Mouse (Mus musculus) heart, embryonic 14.5 days (tissue): ENCODE measurements at regions not wholly inside any gene's neighbourhood (a gene's known extent, or its start where the extent isn't known, plus 50 kb on each side); places are given as distances from the start of the nearest gene placed in this dataset.

Experiments used
- ATAC-seq: fragments of 200-750 bp; cut with Nextera tagmentation; 2 replicates; pipeline ENCODE4 v1.8.0; 2017; ENCODE audit warnings: low read depth, moderate TSS enrichment; ENCODE audit not compliant: insufficient number of reproducible peaks, insufficient read depth, low FRiP score
- H3K27ac ChIP-seq, 2 experiments: fragments of 200-500 bp in 1 of 2; fragments of 300-500 bp in 1 of 2; sonication (generic) in 1 of 2; replicated peaks in 1 of 2; 2 replicates each; pipeline ENCODE4 v1.5.1; 2012 to 2014; ENCODE audit warnings: low read depth in 2 of 2, low read length in 2 of 2, control low read depth in 1 of 2, mild to moderate bottlenecking in 1 of 2, mixed read lengths in 1 of 2; ENCODE audit not compliant: control insufficient read depth in 1 of 2, insufficient read depth in 1 of 2
- H3K27me3 ChIP-seq: fragments of 300-500 bp; sonication (generic); 2 replicates; pipeline ENCODE4 v1.6.1; 2014; ENCODE audit warnings: mild to moderate bottlenecking, low read length, control low read depth; ENCODE audit not compliant: control insufficient read depth, insufficient read depth
- H3K36me3 ChIP-seq: fragments of 300-500 bp; sonication (generic); 2 replicates; pipeline ENCODE4 v1.6.1; 2014; ENCODE audit warnings: mild to moderate bottlenecking, control low read depth, low read length, mixed read lengths; ENCODE audit not compliant: control insufficient read depth, insufficient read depth
- H3K4me1 ChIP-seq, 2 experiments: fragments of 200-500 bp in 1 of 2; fragments of 300-500 bp in 1 of 2; sonication (generic) in 1 of 2; 2 replicates each; pipeline ENCODE4 v1.6.1; 2012 to 2014; ENCODE audit warnings: low read length in 2 of 2, control low read depth in 1 of 2, mixed read lengths in 1 of 2; ENCODE audit not compliant: control insufficient read depth in 2 of 2, insufficient read depth in 2 of 2
- H3K4me2 ChIP-seq: fragments of 300-500 bp; sonication (generic); 2 replicates; pipeline ENCODE4 v1.6.1; 2014; ENCODE audit warnings: mild to moderate bottlenecking, low read length
- H3K4me3 ChIP-seq, 2 experiments: fragments of 200-500 bp in 1 of 2; fragments of 300-500 bp in 1 of 2; sonication (generic) in 1 of 2; 2 replicates each; pipeline ENCODE4 v1.5.1; 2012 to 2014; ENCODE audit warnings: low read length in 2 of 2, mild to moderate bottlenecking in 2 of 2, control low read depth in 1 of 2, low read depth in 1 of 2, moderate library complexity in 1 of 2; ENCODE audit not compliant: control insufficient read depth in 1 of 2, insufficient read depth in 1 of 2
- H3K9ac ChIP-seq: fragments of 300-500 bp; sonication (generic); 2 replicates; pipeline ENCODE4 v1.6.1; 2014; ENCODE audit warnings: mild to moderate bottlenecking, low read length
- H3K9me3 ChIP-seq: fragments of 300-500 bp; sonication (generic); 2 replicates; pipeline ENCODE4 v1.6.1; 2016; ENCODE audit warnings: low read length, control low read depth; ENCODE audit not compliant: control insufficient read depth
- WGBS: fragments of 180-500 bp; shearing (Covaris S2); extraction: QIAGEN DNeasy Blood & Tissue Kit; methylation state at CpG from one replicate; pipeline ENCODE4 v1.1.7; 2014; 5-methylcytosine and 5-hydroxymethylcytosine counted together

DNA sequence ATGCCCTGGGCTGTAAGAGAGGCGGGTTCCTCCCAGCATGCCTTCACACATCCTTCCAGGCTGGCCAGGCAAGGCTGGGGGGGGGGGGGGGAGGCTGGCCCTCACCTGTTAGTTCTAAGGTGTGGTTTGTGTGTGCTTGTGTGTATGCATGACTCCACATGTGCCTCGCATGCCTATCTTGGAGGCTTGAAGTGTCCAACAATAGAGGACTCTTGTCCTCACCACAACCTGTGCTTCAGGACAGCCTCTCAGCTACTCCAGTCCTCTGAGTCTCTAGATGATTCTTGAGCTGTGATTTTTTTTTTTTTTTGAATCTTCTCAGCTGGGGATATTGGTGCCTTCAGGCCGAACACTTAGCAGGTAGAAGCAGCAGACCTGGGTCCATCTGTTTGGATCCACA lies 50.2 kb upstream of the Lrpap1 start:
- Histone ChIP-seq H3K4me1 (peaks cover 21 to 27% of the 10 kb centered on the region in 2 experiments), H3K27me3 (no peaks in the 10 kb centered on the region), H3K4me2 (no peak overlapping the region), H3K9me3 (peaks cover 6% of the 10 kb centered on the region; the same call in 1 of the 2 replicates), H3K27ac (no peak overlapping the region), H3K36me3 (no peaks in the 10 kb centered on the region), H3K9ac (no peak overlapping the region), H3K4me3 (no peak overlapping the region)
- WGBS = 79% methylated on average over 3 of the region's 3 CpGs
- no peak for ATAC-seq
